Mouse (Mus musculus) neural tube, embryonic 10.5 days (tissue): ENCODE results near the gene Tmem253.

ENCODE experiments used
- DNase-seq: peaks from one replicate; pipeline ENCODE4 v3.0.0-alpha.2; 2017; ENCODE audit warnings: low spot score; ENCODE audit errors: extremely low spot score

The Tmem253 gene

DNA sequence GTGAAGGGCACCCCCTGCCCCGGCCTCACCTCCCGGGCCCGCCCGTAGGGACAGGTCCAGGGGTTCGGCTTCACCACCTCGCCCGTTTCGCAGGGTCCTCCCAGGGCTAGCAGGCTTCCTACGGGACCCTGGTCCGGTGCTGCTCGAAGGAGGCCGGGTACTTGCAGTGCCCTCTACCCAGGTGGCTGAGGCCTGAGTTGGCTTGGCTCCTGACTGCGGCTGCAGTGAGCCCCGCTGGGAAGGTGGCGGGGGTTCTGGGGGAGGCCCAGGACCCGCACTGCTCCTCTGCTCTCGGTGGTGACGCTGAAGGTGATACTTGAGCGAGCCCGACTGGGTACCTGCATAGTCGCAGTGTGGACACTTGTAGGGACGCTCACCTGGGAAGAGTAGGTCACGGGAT lies 8.7 kb upstream of the Tmem253 start:
- no peak for DNase-seq

DNA sequence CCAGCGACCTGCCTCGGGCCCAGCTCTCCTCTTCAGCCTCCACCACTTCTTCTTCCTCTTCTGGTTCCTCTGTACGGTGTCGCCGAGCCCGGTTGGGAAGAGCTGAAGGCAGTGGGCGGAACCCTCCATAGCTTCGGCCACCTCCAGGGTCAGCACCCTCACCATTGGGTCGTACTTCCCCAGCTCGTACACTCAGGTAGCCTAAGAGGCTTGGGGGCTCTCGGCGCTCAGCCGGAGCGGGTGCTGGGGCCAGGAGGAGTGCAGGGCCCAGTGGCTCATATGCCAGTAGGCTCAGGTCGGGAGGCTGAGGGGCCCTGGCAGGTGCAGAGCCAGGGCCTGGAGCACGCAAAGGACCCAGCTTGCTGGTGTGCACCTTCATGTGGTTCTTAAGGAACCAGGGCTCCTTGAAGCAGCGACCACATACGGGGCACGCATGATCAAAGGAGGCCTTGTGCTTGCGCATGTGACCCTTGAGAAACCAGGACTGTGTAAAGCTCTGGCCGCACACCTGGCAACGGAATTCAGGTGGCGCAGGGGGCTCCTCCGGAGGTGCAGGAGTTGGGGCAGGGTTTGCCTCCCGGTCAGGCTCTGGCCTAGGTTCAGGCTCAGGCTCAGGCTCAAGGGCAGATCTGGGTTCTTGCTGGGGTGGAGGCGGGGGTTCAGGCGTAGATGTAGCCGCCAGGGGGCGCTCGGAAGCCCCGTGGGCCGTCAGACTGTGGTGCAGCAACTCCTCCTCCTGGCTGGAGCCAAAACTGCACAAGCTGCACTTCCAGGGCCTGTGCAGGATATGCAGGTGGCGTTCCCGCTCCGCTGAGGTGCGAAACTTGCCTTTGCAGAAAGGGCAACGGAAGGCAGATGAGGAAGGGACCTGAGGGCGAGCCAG lies 6.9 kb upstream of the Tmem253 start:
- peak; percentile 89 for DNase-seq

DNA sequence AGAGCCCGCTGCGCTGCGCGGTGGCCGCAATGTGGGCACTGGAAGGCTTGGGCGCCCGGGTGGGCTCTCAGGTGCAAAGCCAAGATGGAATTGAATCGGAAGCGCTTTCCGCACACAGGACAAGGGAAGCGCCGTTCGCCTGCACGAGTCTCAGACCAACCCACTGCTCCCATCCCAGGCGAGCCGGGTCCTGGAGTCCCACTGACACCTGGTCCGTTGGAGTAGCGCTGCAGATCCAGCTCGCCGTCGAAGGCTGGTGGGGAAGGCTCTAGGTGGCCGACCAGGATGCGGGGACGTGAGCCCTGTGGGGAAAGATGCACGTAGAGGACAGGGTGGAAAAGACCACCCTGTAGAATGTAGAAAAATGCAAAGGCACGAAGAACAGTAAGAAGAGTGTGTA lies 6.1 kb upstream of the Tmem253 start:
- no peak for DNase-seq

DNA sequence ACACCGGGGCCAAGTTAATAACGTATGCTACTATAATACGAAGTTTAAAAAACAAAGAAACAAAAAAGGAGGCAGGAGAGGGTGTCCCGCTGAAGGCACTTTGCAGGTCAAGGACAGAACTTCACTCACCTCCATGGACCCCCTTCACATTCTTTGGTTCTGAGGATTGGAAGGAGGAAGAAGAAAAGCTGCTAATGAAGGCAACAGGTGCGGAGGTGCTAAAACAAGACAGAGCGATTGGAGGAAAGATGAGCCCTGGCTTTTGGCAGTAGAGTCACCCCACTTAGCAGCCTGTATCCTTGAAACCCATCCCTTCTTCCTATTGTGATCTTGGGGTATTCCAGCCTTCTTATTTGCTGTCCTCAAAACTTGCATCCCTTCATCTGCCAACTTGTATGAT lies 5.6 kb upstream of the Tmem253 start:
- DNase-seq = no peak

DNA sequence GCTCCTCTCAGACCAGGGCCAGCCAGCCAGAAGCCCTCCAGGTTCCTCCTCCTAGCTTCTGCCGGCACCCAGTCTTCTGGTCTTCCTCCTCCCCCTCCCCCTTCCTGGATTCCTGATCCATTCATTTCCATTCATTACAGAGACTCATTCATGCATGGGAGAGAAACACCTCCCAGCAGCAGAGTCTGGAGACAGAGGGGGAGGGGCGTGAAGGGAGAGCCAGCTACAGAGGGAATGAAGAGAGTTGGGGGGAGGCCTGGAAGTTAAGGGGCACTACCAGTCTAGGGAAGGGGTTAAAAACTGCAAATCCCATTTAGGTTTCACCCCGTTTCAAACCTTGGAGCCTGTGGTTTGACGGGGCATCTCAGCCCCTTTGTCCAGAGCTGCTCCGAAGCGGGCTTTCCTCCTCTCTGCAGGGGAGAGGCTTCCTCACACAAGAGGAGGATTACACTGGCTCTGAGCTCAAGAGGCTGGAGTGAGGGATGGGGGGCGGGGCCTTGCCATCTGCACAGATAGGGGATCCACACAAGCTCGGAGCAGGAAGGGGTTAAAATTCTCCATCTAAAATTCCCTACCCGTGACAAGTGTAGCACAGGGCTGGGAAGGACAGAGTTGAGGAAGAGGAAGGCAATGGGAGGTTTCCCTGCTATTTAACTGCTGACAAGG lies 4.9 kb upstream of the Tmem253 start:
- DNase-seq = peak; percentile 80

DNA sequence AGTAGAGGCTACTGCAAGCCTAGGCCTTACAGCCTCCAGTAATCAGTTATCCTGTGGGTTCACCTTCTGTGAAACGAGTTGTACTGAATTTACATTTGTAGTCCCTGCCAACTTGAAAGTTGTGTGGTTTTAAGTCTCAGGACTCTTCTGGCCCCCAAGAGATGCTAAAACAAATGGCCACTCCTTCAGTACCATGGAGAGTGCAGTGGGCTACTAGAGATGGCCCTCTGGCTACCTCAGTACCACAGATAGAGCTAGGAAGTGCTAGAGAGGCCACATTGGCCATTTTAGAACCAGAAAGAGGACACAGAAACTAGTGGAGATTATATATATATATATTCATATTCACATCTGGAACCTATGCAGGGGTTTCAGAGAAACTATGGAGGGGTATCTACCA lies 3.8 kb upstream of the Tmem253 start:
- DNase-seq = no peak

DNA sequence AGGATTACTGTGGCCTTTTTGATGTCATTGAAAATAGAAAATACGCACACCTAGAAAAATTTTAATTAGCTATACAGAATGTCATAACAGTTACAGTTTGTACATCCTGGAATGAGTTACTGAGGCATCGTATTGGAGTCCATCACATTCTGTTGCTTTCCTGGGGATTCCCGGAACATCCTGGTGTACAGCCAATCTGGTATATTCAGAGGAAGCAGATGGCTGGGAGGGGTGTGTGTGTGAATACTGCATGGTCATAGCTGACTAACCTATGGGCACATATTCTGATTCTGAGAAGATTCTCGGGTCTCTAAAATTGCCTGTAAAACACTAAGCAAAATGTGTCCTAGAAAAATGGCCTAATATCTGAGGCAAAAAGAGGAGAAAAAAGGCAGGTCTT lies 3.4 kb upstream of the Tmem253 start:
- no peak for DNase-seq

DNA sequence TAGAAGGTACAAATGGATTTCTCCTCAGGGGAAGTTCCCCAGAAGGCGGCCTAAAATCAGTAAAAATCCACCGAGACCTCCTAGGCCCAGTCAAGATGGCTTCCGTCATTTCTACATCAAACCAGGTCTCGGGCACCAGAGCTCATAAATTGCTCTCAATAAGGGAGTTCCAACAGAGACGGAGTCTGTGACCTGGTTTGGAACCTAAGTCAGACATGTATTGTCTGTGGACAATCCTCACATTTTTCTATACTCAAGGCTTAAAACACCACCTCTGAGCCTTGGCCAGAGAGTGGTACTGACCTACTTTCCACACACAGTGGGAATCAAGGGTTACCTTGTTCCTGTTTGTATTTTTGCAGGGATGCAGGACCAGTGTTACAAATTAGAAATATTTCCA lies 2.9 kb upstream of the Tmem253 start:
- no peak for DNase-seq

DNA sequence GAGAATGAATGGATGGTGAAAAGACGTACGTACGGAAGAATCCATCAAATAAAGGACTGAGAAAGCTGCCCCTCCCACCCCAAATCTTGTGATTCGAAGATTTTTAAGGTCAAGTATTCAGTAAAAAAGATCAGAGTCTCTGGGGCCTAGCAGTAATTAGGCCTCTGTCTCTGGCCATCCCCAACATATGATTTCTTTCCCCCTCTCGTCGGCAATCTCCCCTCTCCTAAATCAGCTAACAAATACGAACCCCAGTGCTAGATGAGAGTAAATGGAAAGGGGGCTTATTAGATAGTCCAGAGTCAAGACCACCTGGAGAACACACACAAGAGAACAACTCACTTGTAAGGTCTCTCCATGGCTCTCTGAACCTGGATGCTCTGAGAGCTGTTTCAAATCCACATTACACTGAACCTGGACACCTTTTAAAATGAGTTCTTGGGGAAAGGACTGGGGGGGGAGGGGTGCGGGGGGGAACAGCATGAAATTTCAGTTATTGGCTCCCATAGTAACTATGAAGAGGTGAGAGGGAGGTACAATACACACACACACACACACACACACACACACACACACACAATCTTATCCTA lies 2.3 kb upstream of the Tmem253 start:
- no peak for DNase-seq

DNA sequence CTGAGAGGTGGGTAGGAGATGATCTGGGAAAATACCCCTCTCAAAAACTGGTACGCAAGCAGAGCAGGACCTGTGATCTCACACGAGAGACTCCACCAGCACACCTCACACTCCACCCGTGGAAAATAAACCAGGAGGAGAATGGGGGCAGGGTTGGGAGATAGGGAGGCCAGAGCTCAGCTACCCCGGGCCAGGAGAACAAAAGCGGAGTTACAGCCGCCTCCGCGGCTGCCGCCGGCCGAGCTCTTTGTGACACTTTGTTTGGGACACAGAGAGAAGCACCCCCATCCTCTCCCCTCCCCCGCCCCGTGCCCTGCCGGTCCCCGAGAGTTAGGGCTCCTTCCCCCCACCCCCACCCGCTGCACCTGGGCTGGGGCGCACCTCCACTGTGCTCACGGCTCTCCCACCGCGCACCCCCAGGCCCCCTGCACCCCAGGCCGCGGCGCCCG lies 1.7 kb upstream of the Tmem253 start:
- DNase-seq = peak; percentile 70

DNA sequence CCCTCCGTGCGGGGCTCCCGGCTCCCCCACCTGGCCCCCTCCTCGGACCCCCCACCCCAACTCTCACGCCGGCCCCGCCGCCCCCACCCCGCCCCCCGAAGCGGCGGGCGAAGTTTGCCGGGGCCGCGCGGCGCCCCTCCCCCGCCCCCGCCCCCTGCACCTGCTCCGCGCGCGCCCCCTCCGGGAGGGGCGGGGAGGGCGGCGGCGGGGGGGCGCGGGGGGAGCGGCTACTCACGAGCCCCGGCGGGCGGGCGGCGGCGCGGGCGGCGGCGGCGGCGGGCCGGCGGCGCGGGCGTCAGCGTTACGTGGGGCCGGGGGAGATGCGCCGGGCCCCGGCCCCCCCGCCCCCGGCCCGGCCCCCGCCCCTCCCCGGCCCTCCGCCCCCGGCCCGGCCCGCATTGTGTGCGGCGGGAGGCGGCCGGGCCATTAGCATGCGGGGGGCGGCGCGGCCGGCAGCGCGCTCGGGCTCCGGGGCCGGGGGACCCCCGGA lies 1.1 kb upstream of the Tmem253 start:
- peak; percentile 38 for DNase-seq

DNA sequence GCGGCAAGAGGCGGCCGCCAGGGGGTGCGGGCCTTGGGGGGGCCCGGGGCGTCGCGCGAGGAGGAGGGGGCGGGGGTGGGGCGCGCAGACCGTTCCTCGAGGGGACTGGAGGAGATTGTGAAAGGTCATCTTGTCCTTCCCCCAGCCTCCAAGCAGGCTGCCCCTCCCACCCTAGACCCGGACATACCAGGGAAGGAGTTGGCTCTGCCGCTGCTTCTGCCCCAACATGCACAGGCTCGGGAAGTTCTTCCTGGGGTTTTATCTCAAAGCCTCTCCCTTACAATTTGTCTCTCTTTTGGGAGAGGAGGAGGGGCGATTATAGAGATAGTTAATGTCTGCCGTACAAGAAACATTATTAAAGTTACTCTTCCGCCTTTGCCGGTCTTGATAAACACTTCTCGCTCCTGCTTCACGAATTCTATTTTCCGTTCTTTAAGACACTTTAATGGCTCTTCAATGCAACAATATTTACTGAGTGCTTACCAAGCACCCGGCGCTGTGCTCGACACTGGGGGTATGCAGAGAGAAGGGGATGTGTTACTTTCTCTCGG lies 622 bp upstream of the Tmem253 start:
- peak; percentile 80 for DNase-seq

DNA sequence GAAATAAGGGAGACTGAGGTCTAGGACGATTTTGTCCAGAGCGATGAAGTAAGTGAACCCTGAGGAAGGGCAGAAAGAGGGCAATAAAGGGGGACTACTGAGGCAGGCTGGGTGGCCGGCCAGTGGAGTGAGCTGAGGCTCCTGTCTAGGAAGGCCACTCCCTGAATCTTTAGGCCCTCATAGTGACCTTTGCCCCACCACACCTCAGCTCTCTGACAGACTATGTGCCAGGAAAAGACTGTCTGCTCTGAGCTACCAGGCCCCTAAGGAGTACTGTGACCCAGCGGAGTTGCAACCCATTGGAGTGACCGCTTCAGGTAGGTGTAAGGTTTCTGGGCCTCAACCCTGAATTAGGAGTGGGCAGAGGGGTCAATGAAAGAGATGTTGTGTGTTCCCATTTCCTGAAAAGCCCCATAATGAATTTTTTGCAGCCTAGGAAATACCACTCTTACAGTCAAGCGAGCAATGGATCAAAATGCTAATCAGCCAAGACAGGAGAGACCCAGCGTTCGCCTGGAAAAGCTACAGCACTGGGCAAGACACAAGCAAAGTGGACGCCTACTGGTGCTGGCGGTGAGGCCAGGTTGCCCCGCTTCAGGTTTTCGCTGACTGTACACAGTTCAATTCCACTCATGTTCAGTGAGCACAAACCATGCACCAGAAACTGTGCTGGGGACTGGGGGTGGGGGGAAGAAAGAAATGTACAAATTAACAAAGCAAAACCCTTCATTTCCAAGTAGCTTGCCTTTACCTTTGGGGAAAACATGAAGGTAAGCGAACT lies 1.4 kb downstream of the Tmem253 start:
- no peak for DNase-seq

DNA sequence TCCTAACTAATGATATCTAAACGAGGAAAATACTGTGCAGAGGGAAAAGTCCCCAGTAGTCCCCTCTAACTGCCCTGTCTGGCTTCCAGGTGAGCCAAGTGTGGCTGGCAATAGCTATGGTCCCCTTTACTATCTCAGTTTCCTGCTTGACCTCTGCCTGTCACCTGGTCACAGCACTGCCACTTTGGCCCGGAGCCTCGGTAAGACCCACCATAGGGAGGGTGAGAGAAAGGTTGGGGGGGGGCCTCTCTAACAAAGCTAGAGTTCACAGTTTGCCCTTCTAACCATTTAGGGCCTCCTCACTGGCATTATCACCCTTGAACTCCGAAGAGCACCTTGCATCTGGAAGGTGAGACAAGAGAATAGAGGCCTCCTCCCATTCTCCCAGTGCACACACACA lies 2.2 kb downstream of the Tmem253 start:
- no peak for DNase-seq

DNA sequence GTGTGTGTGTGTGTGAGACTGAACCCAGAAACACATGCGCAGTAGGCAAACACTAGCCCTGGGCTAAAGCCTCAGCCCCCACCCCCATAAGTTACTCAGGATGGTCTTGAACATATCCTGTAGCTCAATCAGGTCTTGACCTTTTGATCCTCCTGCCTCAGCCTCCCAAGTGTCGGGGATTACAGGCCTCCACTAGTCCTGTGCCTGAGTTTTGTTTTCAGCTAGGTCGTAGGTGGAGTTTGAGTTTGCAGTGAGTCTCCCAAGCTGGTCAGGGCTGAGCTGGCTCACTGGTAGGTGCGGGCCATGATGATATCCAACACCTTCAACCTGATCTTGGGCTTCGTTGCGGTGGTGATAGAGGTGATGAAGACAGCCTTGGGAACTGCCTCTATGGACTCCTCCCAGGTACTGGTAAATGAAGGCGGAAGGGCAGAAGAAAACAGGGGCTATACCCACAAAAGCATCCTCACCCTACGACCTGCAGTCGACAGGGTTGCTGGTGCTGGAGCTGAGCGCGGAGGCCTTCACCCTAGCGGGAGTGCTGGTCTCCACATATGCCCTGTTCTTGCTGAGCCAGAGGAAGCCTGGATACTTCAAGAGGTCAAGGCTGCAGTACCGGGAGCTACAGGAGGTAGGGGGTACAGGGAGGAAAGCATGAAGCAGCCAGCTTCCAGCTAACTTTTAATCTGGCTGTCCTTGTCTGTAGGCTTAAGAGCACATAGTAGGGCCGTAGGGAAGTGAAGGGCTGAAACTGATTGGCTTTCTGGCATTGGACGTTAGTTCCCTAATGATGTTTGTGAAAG lies 3.0 kb downstream of the Tmem253 start:
- DNase-seq = no peak

DNA sequence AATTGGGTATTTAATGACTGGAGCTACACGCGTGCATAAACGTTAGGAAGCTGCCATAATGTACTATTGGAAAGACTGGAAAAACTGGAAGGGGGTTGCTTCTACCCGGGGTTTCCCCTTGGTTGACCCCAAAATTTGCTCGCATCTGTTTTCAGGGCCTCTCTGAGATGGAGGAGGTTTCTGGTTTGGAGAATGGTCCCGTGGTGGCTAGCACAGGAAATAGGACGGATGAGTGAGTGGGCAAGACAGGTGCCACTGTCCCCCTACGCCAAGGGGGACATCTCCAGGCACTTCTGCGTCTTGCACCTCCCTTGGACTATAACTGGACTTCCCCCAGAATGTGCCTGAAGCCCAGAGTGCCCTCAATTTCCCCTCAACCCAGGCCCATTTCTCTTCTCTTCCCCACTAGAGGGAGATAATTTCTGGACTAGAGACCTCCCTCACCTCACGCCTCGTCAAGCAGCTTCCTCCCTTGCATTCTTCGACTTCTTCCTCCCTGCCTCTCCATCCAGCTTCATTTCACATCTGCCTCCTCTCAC lies 3.7 kb downstream of the Tmem253 start:
- DNase-seq = no peak

DNA sequence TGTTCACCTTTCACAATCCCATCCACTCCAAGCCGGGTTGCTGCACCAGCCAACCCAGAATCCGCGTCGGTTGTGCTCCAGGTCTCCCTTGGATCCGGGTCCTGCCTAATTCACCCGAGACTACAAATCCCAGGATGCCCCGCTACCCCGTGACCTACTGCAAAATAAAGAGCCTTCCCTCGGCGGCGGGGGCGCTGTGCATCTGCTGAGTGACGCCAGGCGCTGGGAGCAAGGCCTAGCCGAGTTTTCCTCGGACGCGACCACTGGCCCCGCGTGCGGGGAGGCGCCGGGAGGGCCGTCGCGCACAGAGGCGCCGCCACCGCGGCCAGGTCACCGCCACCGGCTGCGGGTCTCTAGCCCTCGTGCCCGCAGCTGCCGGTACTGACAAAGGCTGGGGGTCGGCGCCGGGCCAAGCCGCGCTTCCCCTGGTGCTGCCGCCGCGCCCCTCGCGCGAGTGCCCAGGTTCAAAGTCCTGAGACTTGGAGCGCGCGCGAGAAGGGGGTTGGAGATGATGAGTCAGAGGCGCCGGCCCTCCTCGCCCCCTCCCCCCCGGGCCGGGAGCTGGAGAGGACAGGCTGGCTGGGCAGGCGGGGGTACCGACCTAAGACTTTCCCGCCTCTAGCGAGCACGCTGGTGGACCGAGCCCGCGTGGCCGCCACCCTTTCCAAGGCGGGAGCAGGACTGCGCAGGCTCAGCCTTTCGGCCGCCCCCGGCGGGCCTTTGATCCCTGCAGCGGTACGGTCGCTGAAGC lies 4.3 kb downstream of the Tmem253 start:
- DNase-seq = peak; percentile 98

DNA sequence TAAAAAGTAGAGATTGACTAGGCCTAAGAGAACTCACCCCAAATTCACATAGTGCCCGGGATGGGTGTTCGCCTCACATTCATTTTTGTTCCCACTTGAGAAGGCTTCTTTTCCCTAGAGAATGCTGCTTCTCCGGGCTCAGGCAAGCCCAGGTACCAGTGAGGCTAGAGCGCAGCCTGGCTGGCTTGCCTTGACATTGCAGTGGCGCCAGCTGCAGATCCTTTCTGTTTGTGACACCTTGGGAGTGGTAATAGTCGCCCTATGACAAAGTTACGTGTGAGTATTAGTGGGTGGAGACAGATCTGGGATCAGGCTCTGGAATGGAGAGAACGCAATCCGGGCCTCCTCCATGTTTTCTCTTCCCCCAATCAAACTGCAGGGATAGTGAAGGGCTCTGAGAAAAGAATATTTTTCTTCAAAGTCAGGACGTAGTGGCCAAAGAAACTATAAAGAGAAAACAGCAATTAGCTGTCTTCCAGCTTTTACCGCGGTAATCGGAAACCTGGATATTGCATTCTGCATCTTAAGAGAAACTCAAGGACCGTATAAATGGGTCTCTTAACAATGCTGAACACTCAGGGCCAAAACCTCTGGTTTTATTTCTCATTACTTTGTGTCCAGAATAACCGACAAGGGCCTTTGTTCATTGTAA lies 5.2 kb downstream of the Tmem253 start, which contains the start of gene Zfp219:
Zfp219 (minus strand) TSS at position 248 of the 652 bp plus-strand sequence.
- no peak for DNase-seq

DNA sequence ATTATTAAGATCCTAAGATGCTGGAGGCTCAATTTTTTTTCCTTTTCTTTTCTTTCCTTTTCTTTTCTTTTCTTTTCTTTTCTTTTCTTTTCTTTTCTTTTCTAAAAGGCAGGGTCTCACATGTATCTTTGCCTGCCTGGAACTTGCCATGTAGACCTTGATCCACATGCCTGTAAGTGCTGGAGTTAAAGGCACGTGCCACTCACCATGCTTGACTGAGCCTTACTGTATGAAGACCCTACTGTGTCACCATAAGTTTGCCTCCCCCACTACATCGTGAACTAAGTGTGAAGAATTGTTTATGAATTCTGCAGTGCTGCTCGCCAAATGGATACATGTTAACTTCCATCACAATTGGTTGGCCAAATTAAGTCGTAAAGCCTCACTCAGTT lies 5.7 kb downstream of the Tmem253 start:
- no peak for DNase-seq
